Mouse (Mus musculus): ENCODE data around the gene Eif4g1. TPM values are rescaled to one million over a fixed set of nuclear protein-coding genes. Genes with fewer than 3 reads are reported as not detected.

Gene Eif4g1
- total and polyA plus RNA-seq, 2 experiments from 2014 or later, result 118 to 430 TPM

- no peak for TF ChIP-seq CTCF (IDR thresholded peaks at IDR 0.05)
- H3K36me3 ChIP-seq (ENCODE audit: insufficient read depth, low read length), result peaks cover 33% of the 10 kb centered on the region
- WGBS, result 37% methylated on average over 16 of the region's 16 CpGs
- H3K27me3 ChIP-seq (ENCODE audit: insufficient read depth, low read length), result no peaks in the 10 kb centered on the region
- H3K4me1 ChIP-seq (ENCODE audit: insufficient read depth, low read length), result peaks cover 12% of the 10 kb centered on the region; the same call in 1 of the 2 replicates
- peak overlapping the region; percentile 98; the same call in 1 of the 2 replicates for H3K9ac ChIP-seq (replicated peaks; ENCODE audit: low read length, poor library complexity, severe bottlenecking)
- no peak for ATAC-seq (ENCODE audit: low FRiP score)
- H3K9me3 ChIP-seq (ENCODE audit: low read length), result no peaks in the 10 kb centered on the region
- peak overlapping the region; percentile 83; the same call in 1 of the 2 replicates for H3K4me2 ChIP-seq (ENCODE audit: low read depth, low read length, poor library complexity, severe bottlenecking)
- no peak for DNase-seq (ENCODE audit: low spot score)
- H3K4me3 ChIP-seq (ENCODE audit: low read depth, low read length), result peak overlapping the region; percentile 70; the same call in 1 of the 2 replicates
- peak overlapping the region; percentile 97 for H3K27ac ChIP-seq (ENCODE audit: low read depth, low read length)
These were observed 24.3 kb downstream of the Eif4g1 start for GRCm38 (mm10) chr16:20692241-20692965.

- peak within 1 kb of the TSS; percentile 70 for H3K4me3 ChIP-seq (ENCODE audit: low read depth, low read length)
- under 1% methylated on average over 35 of the region's 37 CpGs for whole genome bisulfite sequencing
- H3K9ac ChIP-seq (replicated peaks; ENCODE audit: low read length, poor library complexity, severe bottlenecking), result peak within 1 kb of the TSS; percentile 98
- peaks cover 12% of the 10 kb centered on the region; the same call in 1 of the 2 replicates for H3K4me1 ChIP-seq (ENCODE audit: insufficient read depth, low read length)
- H3K36me3 ChIP-seq (ENCODE audit: insufficient read depth, low read length), result peaks cover 26% of the 10 kb centered on the region
- DNase-seq (ENCODE audit: low spot score), result peak; percentile 96
- H3K27ac ChIP-seq (ENCODE audit: low read depth, low read length), result peak within 1 kb of the TSS; percentile 97
- peak within 1 kb of the TSS; percentile 83 for H3K4me2 ChIP-seq (ENCODE audit: low read depth, low read length, poor library complexity, severe bottlenecking)
- H3K9me3 ChIP-seq (ENCODE audit: low read length), result no peaks in the 10 kb centered on the region
- TF ChIP-seq CTCF (IDR thresholded peaks at IDR 0.05), result no peak
- peak; percentile 94 for ATAC-seq (ENCODE audit: low FRiP score)
- H3K27me3 ChIP-seq (ENCODE audit: insufficient read depth, low read length), result no peaks in the 10 kb centered on the region
These were observed 25.1 kb downstream of the Eif4g1 start, which contains the start of gene Fam131a for GRCm38 (mm10) chr16:20693111-20693701. Gene Fam131a, plus strand, starts transcription at chr16:20693241.

- no peak for TF ChIP-seq CTCF (IDR thresholded peaks at IDR 0.05)
- Histone ChIP-seq H3K27ac (ENCODE audit: low read depth, low read length) (no peak overlapping the region), H3K4me1 (ENCODE audit: insufficient read depth, low read length) (peaks cover 12% of the 10 kb centered on the region; the same call in 1 of the 2 replicates), H3K9me3 (ENCODE audit: low read length) (no peaks in the 10 kb centered on the region), H3K36me3 (ENCODE audit: insufficient read depth, low read length) (peaks cover 24% of the 10 kb centered on the region), H3K4me3 (ENCODE audit: low read depth, low read length) (no peak overlapping the region), H3K27me3 (ENCODE audit: insufficient read depth, low read length) (no peaks in the 10 kb centered on the region), H3K9ac (replicated peaks; ENCODE audit: low read length, poor library complexity, severe bottlenecking) (0 out of 2 replicates have a peak overlapping the region, but pooled peaks have one; percentile 69), H3K4me2 (ENCODE audit: low read depth, low read length, poor library complexity, severe bottlenecking) (peak overlapping the region; percentile 78; the same call in 1 of the 2 replicates)
- DNase-seq (ENCODE audit: low spot score), result no peak
- WGBS, result 66% methylated on average over 8 of the region's 8 CpGs
- no peak for ATAC-seq (ENCODE audit: low FRiP score)
These were observed 26.7 kb downstream of the Eif4g1 start for GRCm38 (mm10) chr16:20694781-20695180.

GRCm38 (mm10) chr16:20695622-20696323 is 27.7 kb downstream of the Eif4g1 start:
- H3K27ac ChIP-seq (ENCODE audit: low read depth, low read length), result peak overlapping the region; percentile 80
- no peaks in the 10 kb centered on the region for H3K9me3 ChIP-seq (ENCODE audit: low read length)
- DNase-seq (ENCODE audit: low spot score) (peak; percentile 96), ATAC-seq (ENCODE audit: low FRiP score) (peak; percentile 82)
- no peak for TF ChIP-seq CTCF (IDR thresholded peaks at IDR 0.05)
- peak overlapping the region; percentile 69 for H3K9ac ChIP-seq (replicated peaks; ENCODE audit: low read length, poor library complexity, severe bottlenecking)
- H3K4me2 ChIP-seq (ENCODE audit: low read depth, low read length, poor library complexity, severe bottlenecking), result peak overlapping the region; percentile 78
- H3K27me3 ChIP-seq (ENCODE audit: insufficient read depth, low read length), result no peaks in the 10 kb centered on the region
- H3K4me3 ChIP-seq (ENCODE audit: low read depth, low read length), result peak overlapping the region; percentile 46
- peaks cover 12% of the 10 kb centered on the region; the same call in 1 of the 2 replicates for H3K4me1 ChIP-seq (ENCODE audit: insufficient read depth, low read length)
- WGBS, result 1% methylated on average over 44 of the region's 46 CpGs
- H3K36me3 ChIP-seq (ENCODE audit: insufficient read depth, low read length), result peaks cover 24% of the 10 kb centered on the region

GRCm38 (mm10) chr16:20699266-20699665 is 31.2 kb downstream of the Eif4g1 start:
- TF ChIP-seq CTCF (IDR thresholded peaks at IDR 0.05), result no peak
- no peak for ATAC-seq (ENCODE audit: low FRiP score)

More at GRCm38 (mm10) chr16:20699266-20699665, 31.2 kb downstream of the Eif4g1 start:
- Histone ChIP-seq H3K4me2 (ENCODE audit: low read depth, low read length, poor library complexity, severe bottlenecking) (no peak overlapping the region), H3K27ac (ENCODE audit: low read depth, low read length) (no peak overlapping the region), H3K36me3 (ENCODE audit: insufficient read depth, low read length) (peaks cover 25% of the 10 kb centered on the region), H3K4me3 (ENCODE audit: low read depth, low read length) (no peak overlapping the region), H3K27me3 (ENCODE audit: insufficient read depth, low read length) (no peaks in the 10 kb centered on the region), H3K4me1 (ENCODE audit: insufficient read depth, low read length) (peaks cover 17% of the 10 kb centered on the region), H3K9me3 (ENCODE audit: low read length) (no peaks in the 10 kb centered on the region), H3K9ac (replicated peaks; ENCODE audit: low read length, poor library complexity, severe bottlenecking) (no peak overlapping the region)
- DNase-seq (ENCODE audit: low spot score), result no peak
- WGBS, result 82% methylated on average over 5 of the region's 5 CpGs

All from midbrain, postnatal 0 days (tissue).